Mouse (Mus musculus) cerebellum, postnatal 14 days (tissue): ENCODE data around the gene Tlr3.

Source experiments
- DNase-seq, 2 experiments: peaks; one replicate each; pipeline ENCODE4 v3.0.0; 2021; ENCODE audit warnings: mixed read lengths in 2 of 2

Tlr3 gene

DNA sequence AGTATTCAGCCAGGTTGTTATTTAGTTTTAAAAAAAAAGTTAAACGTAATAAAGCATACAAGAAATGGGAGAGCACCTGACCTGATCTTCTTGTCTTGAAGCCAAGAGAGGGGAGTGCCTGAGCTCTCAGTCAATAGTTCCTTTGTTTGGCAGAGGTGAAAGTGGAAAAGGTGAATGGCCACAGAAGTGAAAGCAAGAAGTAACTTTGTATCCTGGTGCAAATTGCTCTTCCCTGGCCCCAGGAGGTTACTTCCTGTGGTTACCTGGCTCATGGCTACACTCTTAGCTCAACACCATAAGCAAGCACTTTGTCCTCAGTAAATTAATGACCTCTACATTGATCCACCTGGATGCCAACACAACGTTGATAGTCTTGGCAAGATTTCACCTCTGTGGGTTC is at the start of gene Tlr3:
TSS of gene Tlr3 (minus strand) at position 199 of the 400 bp plus-strand sequence.
- DNase-seq, result no peak

- DNase-seq, result no peak
These were observed 47.0 kb upstream of the Tlr3 start for GRCm38 (mm10) chr8:45457874-45458273.

GRCm38 (mm10) chr8:45454426-45454825 is 43.5 kb upstream of the Tlr3 start:
- DNase-seq, result peak; percentile 57 to 76

- no peak for DNase-seq
These were observed 41.2 kb upstream of the Tlr3 start for GRCm38 (mm10) chr8:45452115-45452514.

- DNase-seq, result peak; percentile 10 to 14
These were observed 38.0 kb upstream of the Tlr3 start for GRCm38 (mm10) chr8:45448842-45449241.

DNA sequence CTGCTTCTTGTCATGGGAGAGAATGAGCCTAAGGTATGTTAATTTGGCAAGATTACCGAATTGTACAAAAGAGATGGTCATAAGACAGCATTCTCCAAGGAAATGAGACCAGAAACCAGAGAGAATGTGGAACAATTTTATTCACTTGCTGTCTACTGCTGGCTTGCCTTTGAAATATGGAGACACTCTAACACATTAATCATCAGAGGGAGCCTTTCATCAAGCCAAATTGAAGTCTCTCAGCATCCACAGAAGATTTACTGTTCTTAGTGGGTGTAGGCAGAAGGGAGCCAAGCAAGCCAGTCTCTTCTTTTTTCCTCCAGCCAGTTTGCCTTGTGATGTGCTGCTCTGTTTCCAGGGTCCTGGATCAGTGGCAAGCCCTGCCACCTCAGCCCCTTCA is 37.4 kb upstream of the Tlr3 start:
- no peak for DNase-seq

GRCm38 (mm10) chr8:45438899-45439535 is 28.1 kb upstream of the Tlr3 start:
- peak in 1 of 2 experiments; percentile 58 for DNase-seq

DNA sequence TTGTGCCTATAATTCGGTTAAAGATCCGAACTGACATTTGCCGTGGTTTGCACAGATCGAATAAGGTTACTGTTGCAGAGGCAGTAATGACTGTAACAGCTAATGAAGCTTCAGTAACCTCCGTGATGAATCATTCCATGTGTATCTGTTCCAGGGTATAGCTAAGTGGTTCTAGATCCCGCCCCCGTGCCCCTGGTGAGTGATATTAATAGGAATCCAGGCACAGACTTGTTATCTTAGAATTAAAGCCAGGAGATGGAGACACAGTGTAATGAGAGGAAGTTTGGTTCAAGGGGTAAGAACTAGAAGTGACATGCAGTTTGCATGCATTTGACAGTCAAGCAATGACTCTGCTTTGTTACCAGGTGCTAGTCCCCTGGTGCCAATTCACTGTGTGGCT is 9.3 kb upstream of the Tlr3 start:
- no peak for DNase-seq

- no peak for DNase-seq
These were observed 4.1 kb upstream of the Tlr3 start for GRCm38 (mm10) chr8:45414965-45415364.

GRCm38 (mm10) chr8:45410146-45410880 is 567 bp downstream of the Tlr3 start:
- peak; percentile 44 to 48 for DNase-seq

DNA sequence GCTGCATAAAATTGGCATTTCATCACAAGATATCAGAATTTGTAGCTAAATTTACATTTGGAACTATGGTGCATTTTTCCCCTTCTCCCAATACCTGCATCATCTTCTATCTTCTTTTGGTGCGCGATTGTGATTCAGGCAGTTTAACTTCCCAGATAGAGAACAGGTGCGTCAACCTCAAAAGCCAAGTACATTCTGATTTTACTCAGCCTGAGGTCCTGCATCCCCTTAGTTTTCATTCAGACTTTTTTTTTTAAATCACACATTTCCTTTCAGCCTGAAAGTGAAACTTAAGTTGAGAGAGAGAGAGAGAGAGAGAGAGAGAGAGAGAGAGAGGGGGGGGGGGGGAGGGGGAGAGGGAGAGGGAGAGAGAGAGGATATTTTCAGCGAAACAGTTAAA is 1.2 kb downstream of the Tlr3 start:
- DNase-seq, result no peak

- peak; percentile 13 to 17 for DNase-seq
These were observed 27.6 kb downstream of the Tlr3 start for GRCm38 (mm10) chr8:45383250-45383649.

DNA sequence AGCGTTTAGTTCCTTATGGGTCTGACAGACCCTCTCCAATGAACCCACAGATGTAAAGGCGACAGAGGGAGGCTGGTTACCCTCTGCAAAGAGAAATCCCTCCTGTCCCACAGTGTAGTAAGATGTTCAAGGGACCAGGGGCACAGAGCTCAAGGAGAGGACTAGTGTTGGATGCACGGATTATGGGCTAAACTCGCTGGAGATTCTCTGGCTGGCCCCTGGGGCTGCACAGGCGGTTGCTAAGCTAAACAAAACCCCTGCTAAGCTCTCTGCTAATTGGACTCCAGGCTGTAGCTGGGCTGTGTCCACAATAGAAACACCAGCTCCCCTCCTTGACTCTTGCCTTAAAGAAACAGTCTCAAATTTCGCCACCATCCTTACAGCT is 28.9 kb downstream of the Tlr3 start, which contains the start of gene Fam149a:
TSS of gene Fam149a (minus strand) at position 329 of the 385 bp plus-strand sequence.
- peak in 1 of 2 experiments; percentile 18 for DNase-seq

DNA sequence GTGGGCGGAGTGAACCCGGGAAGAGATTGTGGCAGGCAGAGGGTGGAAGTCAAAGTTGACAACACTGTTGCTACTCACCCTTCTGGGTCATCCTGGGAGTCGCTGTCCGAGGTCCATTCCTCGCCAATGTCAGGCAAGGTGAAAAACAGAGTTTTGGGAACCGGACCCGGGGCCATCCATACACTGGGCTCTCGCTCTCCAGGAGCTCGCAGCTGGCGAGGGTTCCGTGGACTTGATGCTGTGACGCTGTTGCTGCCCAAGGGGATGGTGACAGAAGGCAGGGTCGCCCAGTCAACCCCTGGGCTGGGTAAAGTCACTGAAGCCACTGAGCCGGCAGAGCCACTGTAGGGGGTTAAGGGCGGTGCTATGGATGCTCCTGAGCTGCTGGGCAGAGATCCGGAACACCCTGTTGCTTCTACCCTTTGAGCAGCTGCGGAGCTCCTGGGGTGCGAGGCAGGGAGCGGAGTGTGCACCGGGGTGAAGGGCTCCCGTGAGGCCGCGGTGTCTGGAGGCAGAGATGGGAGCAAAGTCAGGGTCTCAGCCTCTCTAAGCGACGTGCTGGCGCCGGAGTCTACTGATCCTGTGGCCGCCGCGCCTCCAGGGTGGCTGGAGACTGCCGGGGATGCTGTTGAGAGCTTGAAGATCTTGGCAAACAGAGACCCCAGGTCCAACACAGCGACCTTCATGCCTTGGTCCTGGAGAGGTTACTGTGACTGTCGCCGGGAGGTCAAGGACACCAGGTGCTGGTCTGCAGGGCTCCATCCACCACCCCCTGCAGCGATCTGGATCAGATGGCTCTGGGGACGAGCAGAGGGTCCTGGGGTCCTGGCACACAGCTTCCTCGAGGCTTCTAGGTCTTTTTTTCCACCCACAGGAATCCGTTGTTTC is 29.6 kb downstream of the Tlr3 start:
- DNase-seq, result peak; percentile 12 to 20

DNA sequence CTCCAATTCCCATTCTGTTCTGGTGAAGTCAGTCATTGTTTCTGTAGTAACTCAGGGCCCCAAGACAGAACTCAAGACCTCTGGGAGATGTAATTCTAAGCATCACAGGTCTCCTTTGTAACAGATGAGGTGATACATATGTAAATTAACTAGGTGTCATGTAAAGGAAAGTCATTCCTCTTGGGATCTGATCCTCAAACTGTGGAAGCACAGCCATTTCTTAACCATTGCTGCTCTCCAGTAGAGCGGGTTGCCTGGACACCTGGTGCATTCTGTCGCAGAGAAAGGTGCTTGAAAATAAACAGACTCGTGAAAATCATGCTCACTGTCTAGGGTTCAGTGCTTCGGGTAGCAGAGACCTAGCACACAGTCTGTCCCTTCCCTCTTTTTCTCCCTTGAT is 30.3 kb downstream of the Tlr3 start:
- no peak for DNase-seq

DNA sequence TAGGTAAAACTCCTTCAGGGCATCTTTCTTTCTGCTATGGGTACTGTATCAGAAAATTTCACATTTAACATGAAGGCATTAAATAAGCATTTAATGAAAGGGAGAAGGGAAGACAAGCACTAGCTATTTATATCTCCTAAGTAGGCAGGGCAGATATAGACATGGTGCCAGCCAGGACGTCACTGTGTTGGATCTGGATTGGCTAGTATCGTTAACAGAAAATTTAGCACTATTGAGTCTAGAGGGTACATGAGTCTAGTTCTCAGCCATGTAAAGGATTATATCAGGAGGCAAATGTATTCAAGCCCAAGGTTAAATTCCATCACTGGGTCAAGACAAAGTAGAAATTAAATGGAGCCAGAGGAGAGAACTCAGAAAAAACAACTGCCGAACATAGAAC is 36.8 kb downstream of the Tlr3 start:
- no peak for DNase-seq

DNA sequence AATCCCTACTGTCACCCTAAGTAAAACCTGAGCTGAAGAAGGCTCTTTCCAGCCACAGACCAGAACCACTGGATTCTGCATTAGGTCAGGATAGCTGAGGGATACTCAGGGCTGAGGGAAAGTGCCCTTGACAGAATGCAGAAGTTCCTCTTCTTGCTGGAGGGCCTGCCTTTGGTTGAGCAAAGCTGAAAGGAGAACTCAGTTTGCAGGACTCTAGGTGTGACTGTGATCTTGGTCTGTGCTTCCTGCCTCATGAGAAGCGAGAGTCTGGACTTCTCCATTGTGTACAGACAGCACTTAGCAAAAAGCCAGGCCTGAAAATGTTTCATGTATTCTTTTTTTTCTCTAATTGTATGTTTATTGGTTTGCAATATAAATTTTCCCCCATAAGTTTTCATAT is 43.7 kb downstream of the Tlr3 start:
- no peak for DNase-seq

GRCm38 (mm10) chr8:45363220-45363619 is 47.7 kb downstream of the Tlr3 start:
- no peak for DNase-seq

- DNase-seq, result peak; percentile 33 to 64
These were observed 48.6 kb downstream of the Tlr3 start for GRCm38 (mm10) chr8:45362323-45362722.

- peak; percentile 17 to 42 for DNase-seq
These were observed 51.7 kb downstream of the Tlr3 start for GRCm38 (mm10) chr8:45359091-45359605.

DNA sequence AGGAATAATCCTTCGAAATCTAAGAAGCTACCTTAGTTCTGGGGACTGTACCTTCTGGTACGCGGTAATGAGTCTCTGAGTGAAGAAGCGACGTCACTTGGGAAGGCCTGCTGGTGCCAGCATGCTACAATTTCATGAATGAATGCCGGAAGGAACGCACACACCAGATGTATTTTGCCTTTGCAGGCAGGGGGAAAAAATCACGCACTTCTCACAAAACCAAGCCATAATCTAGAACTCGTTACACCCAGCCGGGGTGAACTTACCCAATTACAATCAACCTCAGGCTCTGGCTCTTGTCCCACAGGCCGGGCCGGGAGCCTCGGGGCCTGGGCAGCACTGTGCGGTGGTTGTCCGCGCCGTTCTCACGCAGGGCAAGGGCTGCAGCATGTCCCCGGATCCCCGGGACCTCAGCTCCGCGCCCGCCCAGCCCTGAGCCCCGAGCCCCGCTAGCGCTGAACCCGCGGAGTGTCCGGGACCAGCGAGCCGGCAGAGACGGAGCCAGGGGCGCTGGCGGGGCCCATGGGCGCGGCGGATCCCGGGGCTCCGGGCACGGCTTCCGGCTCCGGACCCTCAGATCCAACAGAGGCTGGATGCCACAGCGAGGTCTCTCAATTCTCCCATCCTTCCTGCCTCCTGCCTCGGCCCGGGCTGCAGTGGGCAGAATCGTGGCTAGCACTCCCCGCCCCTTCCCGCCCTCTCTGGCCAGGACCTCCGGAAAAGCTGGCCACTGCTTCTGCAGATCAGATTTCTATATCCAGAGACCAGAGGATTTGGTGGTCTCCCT is 52.6 kb downstream of the Tlr3 start:
- peak; percentile 65 to 70 for DNase-seq

GRCm38 (mm10) chr8:45355809-45356208 is 55.1 kb downstream of the Tlr3 start:
- no peak for DNase-seq
